Mouse (Mus musculus) megakaryocyte, embryonic 14.5 days (primary cell): ENCODE results near the gene Gm11168.
"Not testable (repeated sequence)": the region's sequence is repeated elsewhere in the genome, so short reads cannot be mapped to it uniquely, and the experiment has no call there.

Experiments used
- FLI1 ChIP-seq: IDR thresholded peaks from 2 replicates; pipeline ENCODE4 v1.6.1; 2012; ENCODE audit warnings: low read length, inconsistent platforms, mixed read lengths
- GATA1 ChIP-seq: IDR thresholded peaks from 3 replicates; pipeline ENCODE4 v1.6.1; 2012; ENCODE audit warnings: mixed read lengths, low read length, inconsistent platforms, borderline replicate concordance

DNA sequence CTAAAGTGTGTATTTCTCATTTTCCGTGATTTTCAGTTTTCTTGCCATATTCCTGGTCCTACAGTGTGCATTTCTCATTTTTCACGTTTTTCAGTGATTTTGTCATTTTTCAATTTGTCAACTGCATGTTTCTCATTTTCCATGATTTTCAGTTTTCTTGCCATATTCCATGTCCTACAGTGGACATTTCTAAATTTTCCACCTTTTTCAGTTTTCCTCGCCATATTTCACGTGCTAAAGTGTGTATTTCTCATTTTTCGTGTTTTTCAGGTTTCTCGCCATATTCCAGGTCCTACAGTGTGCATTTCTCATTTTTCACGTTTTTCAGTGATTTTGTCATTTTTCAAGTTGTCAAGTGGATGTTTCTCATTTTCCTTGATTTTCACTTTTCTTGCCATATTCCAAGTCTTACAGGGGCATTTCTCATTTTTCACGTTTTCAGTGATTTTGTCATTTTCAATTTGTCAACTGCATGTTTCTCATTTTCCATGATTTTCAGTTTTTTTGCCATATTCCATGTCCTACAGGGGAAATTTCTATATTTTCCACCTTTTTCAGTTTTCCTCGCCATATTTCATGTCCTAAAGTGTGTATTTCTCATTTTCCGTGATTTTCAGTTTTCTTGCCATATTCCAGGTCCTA lies 27.7 kb downstream of the Gm11168 start:
- not testable (repeated sequence) for TF ChIP-seq GATA1, FLI1
